ENCODE assay signal across 8 mouse cellular contexts in genomic region chr17:21449669-21450068, GRCm38 (mm10). TPM values are rescaled to one million over a fixed set of nuclear protein-coding genes. Genes with fewer than 3 reads are reported as not detected.
DNase-seq lines count a peak whose midpoint lies in the region; ATAC-seq and TF ChIP-seq lines count a peak whose summit lies in the region.

No protein-coding gene starts in this region.

- peak; percentile 20; the same call in 1 of the 2 replicates for TF ChIP-seq CTCF in spleen, adult 2 months (IDR thresholded peaks at IDR 0.05; ENCODE audit: extremely low read depth, insufficient read depth, insufficient read length, insufficient replicate concordance)

- H3K9ac ChIP-seq in midbrain, embryonic 12.5 days (replicated peaks) = peak overlapping the region; percentile 52

- DNase-seq in urinary bladder, postnatal 25 days (ENCODE audit: low spot score) = peak; percentile 31
- DNase-seq in urinary bladder, postnatal 10 days (ENCODE audit: low spot score) = no peak
- peak; percentile 68 for DNase-seq in embryo, embryonic 11.5 days (ENCODE audit: low read depth, low spot score)
- peak; percentile 25 to 46 for DNase-seq in gastrocnemius, postnatal 36 days
- peak; percentile 71 for DNase-seq in kidney, adult 11 months
- DNase-seq in limb, embryonic 10.5 days (ENCODE audit: low spot score) = peak; percentile 56
- DNase-seq in spleen, adult 2 months (ENCODE audit: low read depth in 1 of 2, low spot score in 2 of 2) = peak; percentile 71 to 81

- no peak for TF ChIP-seq POLR2A in spleen, adult 2 months (IDR thresholded peaks at IDR 0.05; ENCODE audit: low read depth, low read length)

- 0 out of 2 replicates have a peak, but pooled peaks cover 8% of the 10 kb centered on the region for H3K36me3 ChIP-seq in limb, embryonic 10.5 days
- peaks cover 8% of the 10 kb centered on the region for H3K36me3 ChIP-seq in midbrain, embryonic 12.5 days
- peaks cover 7% of the 10 kb centered on the region for H3K36me3 ChIP-seq in spleen, adult 2 months (ENCODE audit: control insufficient read depth, insufficient read depth, low read length)

- no peaks in the 10 kb centered on the region for H3K27me3 ChIP-seq in limb, embryonic 10.5 days (ENCODE audit: low read depth, poor library complexity, severe bottlenecking)
- H3K27me3 ChIP-seq in midbrain, embryonic 12.5 days = 0 out of 2 replicates have a peak, but pooled peaks cover 4% of the 10 kb centered on the region
- no peaks in the 10 kb centered on the region for H3K27me3 ChIP-seq in spleen, adult 2 months (ENCODE audit: control insufficient read depth, insufficient read depth, low read length)

- H3K9me3 ChIP-seq in limb, embryonic 10.5 days (replicated peaks) = no peaks in the 10 kb centered on the region
- no peaks in the 10 kb centered on the region for H3K9me3 ChIP-seq in midbrain, embryonic 12.5 days

- WGBS in limb, embryonic 10.5 days = 0% methylated on average over 3 of the region's 3 CpGs
- WGBS in midbrain, embryonic 12.5 days = 0% methylated on average over 3 of the region's 3 CpGs
- under 1% methylated on average over 3 of the region's 3 CpGs for WGBS in spleen, adult 2 months

- H3K4me2 ChIP-seq in midbrain, embryonic 12.5 days (replicated peaks) = peak overlapping the region; percentile 57

- ATAC-seq in midbrain, embryonic 12.5 days (ENCODE audit: low FRiP score, low read depth) = peak; percentile 74

- H3K4me1 ChIP-seq in limb, embryonic 10.5 days = peaks cover 7% of the 10 kb centered on the region
- peaks cover 6% of the 10 kb centered on the region; the same call in 1 of the 2 replicates for H3K4me1 ChIP-seq in midbrain, embryonic 12.5 days
- no peaks in the 10 kb centered on the region; the same call in 1 of the 2 replicates for H3K4me1 ChIP-seq in spleen, adult 2 months (ENCODE audit: control insufficient read depth, insufficient read depth, insufficient read length)

- H3K4me3 ChIP-seq in limb, embryonic 10.5 days = peak overlapping the region; percentile 63
- peak overlapping the region; percentile 61 for H3K4me3 ChIP-seq in midbrain, embryonic 12.5 days
- H3K4me3 ChIP-seq in spleen, adult 2 months (ENCODE audit: extremely low read depth, insufficient read depth, insufficient read length) = peak overlapping the region; percentile 52

- intact Hi-C loops in gastrocnemius, postnatal 36 days (cut with DNase I) = loop anchor here (2.0 to 5.0 kb wide), 2 partner anchors 55 to 68 kb away; no protein-coding TSS in a partner anchor

- peak overlapping the region; percentile 87 for H3K27ac ChIP-seq in limb, embryonic 10.5 days
- H3K27ac ChIP-seq in midbrain, embryonic 12.5 days (replicated peaks) = peak overlapping the region; percentile 76
- H3K27ac ChIP-seq in spleen, adult 2 months (ENCODE audit: insufficient read depth, low read length) = peak overlapping the region; percentile 81

RNA-seq across cellular contexts. Expression of gene Zfp51, which starts 0.5 kb away (rescaled TPM):
- 1 to 10 TPM; 5.4 to 7.0 TPM for total RNA-seq in gastrocnemius, postnatal 36 days (2021)
- polyA plus RNA-seq in limb, embryonic 10.5 days (2016; fragmentation: Nextera tagmentation; extraction: Ambion mirVana) = 12.7 and 15.6 TPM in 2 replicates
- 14.0 and 14.2 TPM in 2 replicates for polyA plus RNA-seq in midbrain, embryonic 12.5 days (2016; fragmentation: Nextera tagmentation; extraction: Ambion mirVana)
- polyA plus RNA-seq in spleen, adult 2 months (2012; rRNA removed) = 0.56 and 0.63 TPM in 2 replicates

RNA-seq across cellular contexts. Expression of gene Zfp54, which starts 26.6 kb away (rescaled TPM):
- total RNA-seq in gastrocnemius, postnatal 36 days (2021) = under 1 TPM; 0.49 to 0.74 TPM
- polyA plus RNA-seq in limb, embryonic 10.5 days (2016; fragmentation: Nextera tagmentation; extraction: Ambion mirVana) = 2.7 and 3.4 TPM in 2 replicates
- 2.8 and 3.4 TPM in 2 replicates for polyA plus RNA-seq in midbrain, embryonic 12.5 days (2016; fragmentation: Nextera tagmentation; extraction: Ambion mirVana)
- 0.34 and 0.38 TPM in 2 replicates for polyA plus RNA-seq in spleen, adult 2 months (2012; rRNA removed)

RNA-seq across cellular contexts. Expression of gene Zfp53, which starts 39.1 kb away (rescaled TPM):
- 1 to 10 TPM; 1.3 to 1.8 TPM for total RNA-seq in gastrocnemius, postnatal 36 days (2021)
- 7.2 and 9.2 TPM in 2 replicates for polyA plus RNA-seq in limb, embryonic 10.5 days (2016; fragmentation: Nextera tagmentation; extraction: Ambion mirVana)
- polyA plus RNA-seq in midbrain, embryonic 12.5 days (2016; fragmentation: Nextera tagmentation; extraction: Ambion mirVana) = 8.4 and 8.5 TPM in 2 replicates
- 2.2 TPM in 2 replicates for polyA plus RNA-seq in spleen, adult 2 months (2012; rRNA removed)
